8 mouse cellular contexts compared by ENCODE assay signal in genomic region chr7:105810877-105811489, GRCm38 (mm10). TPM values are rescaled to one million over a fixed set of nuclear protein-coding genes. Genes with fewer than 3 reads are reported as not detected.
DNase-seq lines count a peak whose midpoint lies in the region; ATAC-seq and TF ChIP-seq lines count a peak whose summit lies in the region.

Gene Mrpl17, minus strand, starts transcription at chr7:105811099.

- H3K4me2 ChIP-seq in hindbrain, embryonic 13.5 days, result peak within 1 kb of the TSS; percentile 75

- peak within 1 kb of the TSS; percentile 95 for H3K27ac ChIP-seq in hindbrain, embryonic 13.5 days

- H3K9ac ChIP-seq in hindbrain, embryonic 13.5 days, result peak within 1 kb of the TSS; percentile 90

- peak; percentile 100 for ATAC-seq in Patski
- ATAC-seq in hindbrain, embryonic 13.5 days (ENCODE audit: low FRiP score), result peak; percentile 98

- H3K9me3 ChIP-seq in hindbrain, embryonic 13.5 days, result no peaks in the 10 kb centered on the region

- H3K4me1 ChIP-seq in hindbrain, embryonic 13.5 days (replicated peaks), result peaks cover 13% of the 10 kb centered on the region

- DNase-seq in Patski (ENCODE audit: low read depth, low spot score), result peak; percentile 91
- peak; percentile 100 for DNase-seq in cerebellum, postnatal 14 days
- peak; percentile 100 for DNase-seq in frontal cortex, postnatal 14 days (ENCODE audit: low spot score in 2 of 2)
- DNase-seq in layer of hippocampus, postnatal 25 days (ENCODE audit: extremely low spot score in 1 of 2, low spot score in 1 of 2), result peak; percentile 100
- DNase-seq in lung, postnatal 25 days (ENCODE audit: low spot score), result peak; percentile 100
- peak; percentile 100 for DNase-seq in retina, embryonic 14.5 days (ENCODE audit: low spot score)
- peak; percentile 99 for DNase-seq in thymus, postnatal 4 days

- WGBS in hindbrain, embryonic 13.5 days, result under 1% methylated on average over 52 of the region's 52 CpGs

- in situ Hi-C loops in Patski (cut with MboI; ENCODE audit: low pct_unique_long_range_greater_than_20kb), result loop anchor here (25.0 kb wide), 1 partner anchor 1226 kb away; the partner anchor contains the start of gene Olfr713

- POLR2A ChIA-PET in Patski (lab: Charles Lee), result interaction anchor here (1.1 to 1.5 kb wide), 2 partner anchors 72 to 75 kb away, joined by 3 to 4 read pairs; no protein-coding TSS in a partner anchor

- peak; percentile 99 for TF ChIP-seq CTCF in Patski (IDR thresholded peaks at IDR 0.05)

- H3K4me3 ChIP-seq in hindbrain, embryonic 13.5 days, result peak within 1 kb of the TSS; percentile 76

- peaks cover 23% of the 10 kb centered on the region for H3K36me3 ChIP-seq in hindbrain, embryonic 13.5 days

- CTCF ChIA-PET in Patski (lab: Charles Lee), result interaction anchor here (0.7 to 1.7 kb wide), 8 partner anchors 8 to 84 kb away, joined by 3 to 10 read pairs (median 4); partner anchors contain the start of gene Taf10

- no peaks in the 10 kb centered on the region for H3K27me3 ChIP-seq in Patski
- H3K27me3 ChIP-seq in hindbrain, embryonic 13.5 days, result no peaks in the 10 kb centered on the region

RNA-seq across cellular contexts. Expression of gene Mrpl17, which starts in this region (rescaled TPM):
- 223 TPM for polyA plus RNA-seq in Patski (2021)
- 210 and 219 TPM in 2 replicates for polyA plus RNA-seq in hindbrain, embryonic 13.5 days (2015; fragmentation: Nextera tagmentation; extraction: Ambion mirVana)
- total RNA-seq in layer of hippocampus, postnatal 25 days (2021), result 100 to 1,000 TPM in 1 of 2 experiments, 10 to 100 TPM in 1; 95.6 to 113 TPM

Comparison
In these comparisons a context has a peak if more than half of its experiments do, and no peak if none do; other contexts are left out.
1. Peak in every context shown above with its lines: DNase-seq, ATAC-seq, H3K4me3 ChIP-seq and H3K27ac ChIP-seq.